Mouse (Mus musculus) intestine, postnatal 0 days (tissue): ENCODE results near the gene Crat. TPM values are rescaled to one million over a fixed set of nuclear protein-coding genes. Genes with fewer than 3 reads are reported as not detected.

Experiments used
- ATAC-seq: fragments of 200-750 bp; cut with Nextera tagmentation; 2 replicates; pipeline ENCODE4 v1.8.0; 2017; ENCODE audit warnings: mild to moderate bottlenecking, moderate TSS enrichment, moderate library complexity
- H3K27ac ChIP-seq: fragments of 300-500 bp; sonication (generic); 2 replicates; pipeline ENCODE4 v1.5.1; 2014; ENCODE audit warnings: mild to moderate bottlenecking, low read depth, low read length, moderate library complexity
- H3K27me3 ChIP-seq: fragments of 300-500 bp; sonication (generic); replicated peaks from 2 replicates; pipeline ENCODE4 v1.6.1; 2014; ENCODE audit warnings: low read length, mixed read lengths; ENCODE audit not compliant: control insufficient read depth, insufficient read depth
- H3K36me3 ChIP-seq: fragments of 300-500 bp; sonication (generic); 2 replicates; pipeline ENCODE4 v1.6.1; 2014; ENCODE audit warnings: mild to moderate bottlenecking, moderate library complexity; ENCODE audit not compliant: control insufficient read depth, insufficient read depth
- H3K4me1 ChIP-seq: fragments of 300-500 bp; sonication (generic); replicated peaks from 2 replicates; pipeline ENCODE4 v1.6.1; 2014; ENCODE audit warnings: antibody characterized with exemption, low read length, mixed read lengths; ENCODE audit not compliant: control insufficient read depth, insufficient read depth
- H3K4me2 ChIP-seq: fragments of 300-500 bp; sonication (generic); replicated peaks from 2 replicates; pipeline ENCODE4 v1.6.1; 2014; ENCODE audit warnings: low read depth, mild to moderate bottlenecking, moderate library complexity
- H3K4me3 ChIP-seq: fragments of 300-500 bp; sonication (generic); 2 replicates; pipeline ENCODE4 v1.5.1; 2014; ENCODE audit warnings: low read depth, low read length
- H3K9ac ChIP-seq: fragments of 300-500 bp; sonication (generic); 2 replicates; pipeline ENCODE4 v1.6.1; 2014; ENCODE audit warnings: mild to moderate bottlenecking, low read depth, low read length
- H3K9me3 ChIP-seq: fragments of 300-500 bp; sonication (generic); 2 replicates; pipeline ENCODE4 v1.6.1; 2016; ENCODE audit warnings: mixed run types; ENCODE audit not compliant: control insufficient read depth
- CTCF ChIP-seq: sonication (generic); IDR thresholded peaks from 2 replicates; pipeline ENCODE4 v1.5.1; 2016; ENCODE audit warnings: low read depth, mild to moderate bottlenecking, control low read depth, antibody characterized with exemption, moderate library complexity
- WGBS: fragments of 180-500 bp; shearing (Covaris S2); extraction: QIAGEN DNeasy Blood & Tissue Kit; methylation state at CpG from one replicate; pipeline ENCODE4 v1.1.7; 2014; 5-methylcytosine and 5-hydroxymethylcytosine counted together
- microRNA-seq: library from miRNA; unstranded; fragments of <30 nt; microRNA quantifications from one replicate; pipeline ENCODE4, GENCODE M21; 2016
- polyA plus RNA-seq: library from polyadenylated mRNA; unstranded; fragments of >200 nt; fragmentation: Nextera tagmentation; extraction: Ambion mirVana; gene quantifications from 2 replicates; pipeline ENCODE4 v1.2.1, GENCODE M21; 2015

The Crat gene
- polyA plus RNA-seq, 1 experiment from 2014 or later = 46.1 TPM

DNA sequence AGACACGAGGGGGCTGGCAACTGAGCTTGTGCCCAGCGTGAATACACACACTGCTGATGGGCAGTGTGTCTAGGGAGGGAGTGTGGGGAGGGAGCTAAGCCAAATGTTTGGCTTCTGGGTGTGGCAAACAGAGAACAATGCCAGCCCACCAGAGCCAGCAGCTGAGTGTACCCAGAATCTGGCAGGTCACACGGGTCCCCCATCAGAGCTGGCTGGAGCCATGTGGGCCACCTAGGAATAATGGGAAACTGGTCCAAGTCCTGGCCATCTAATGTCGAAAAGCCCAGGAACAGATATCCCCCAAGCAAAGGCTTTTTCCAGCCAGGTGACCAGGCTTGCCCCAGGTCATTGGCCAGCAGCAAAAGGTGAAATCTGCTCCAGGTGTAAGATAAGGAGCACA, 59.8 kb downstream of the Crat start:
- ATAC-seq = no peak
- H3K27me3 ChIP-seq = no peaks in the 10 kb centered on the region
- peaks cover 29% of the 10 kb centered on the region for H3K36me3 ChIP-seq
- no peak overlapping the region for H3K4me3 ChIP-seq
- H3K9me3 ChIP-seq = no peaks in the 10 kb centered on the region
- 40% methylated on average over 4 of the region's 4 CpGs for WGBS
- no peak overlapping the region for H3K4me2 ChIP-seq
- TF ChIP-seq CTCF = no peak
- no peak overlapping the region for H3K9ac ChIP-seq
- no peaks in the 10 kb centered on the region for H3K4me1 ChIP-seq
- no peak overlapping the region for H3K27ac ChIP-seq

DNA sequence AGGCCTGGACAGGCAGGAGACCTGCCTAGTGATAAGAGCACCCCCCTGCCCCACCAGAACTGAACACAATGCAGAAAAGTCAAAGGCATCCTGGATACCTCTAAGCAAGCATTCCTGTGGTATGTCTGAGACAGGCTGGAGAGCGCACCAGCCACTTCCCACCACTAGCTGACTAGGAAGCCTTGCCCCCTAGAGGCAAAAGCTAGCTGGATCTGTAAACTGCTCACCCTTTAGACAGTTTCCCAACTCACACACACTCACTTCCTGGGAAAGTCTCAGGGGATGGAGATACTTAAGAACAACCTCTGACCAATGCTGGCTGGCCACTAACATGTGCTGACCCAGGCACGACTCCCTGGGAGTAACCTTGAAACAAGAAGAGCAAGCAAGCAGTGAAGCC, 64.5 kb downstream of the Crat start:
- ATAC-seq = no peak
- no peaks in the 10 kb centered on the region for H3K9me3 ChIP-seq
- H3K4me3 ChIP-seq = no peak overlapping the region
- no peak overlapping the region for H3K4me2 ChIP-seq
- no peak overlapping the region for H3K9ac ChIP-seq
- 66% methylated on average over 2 of the region's 2 CpGs for WGBS
- H3K27me3 ChIP-seq = no peaks in the 10 kb centered on the region
- H3K4me1 ChIP-seq = no peaks in the 10 kb centered on the region
- H3K36me3 ChIP-seq = peaks cover 73% of the 10 kb centered on the region
- TF ChIP-seq CTCF = peak; percentile 57
- H3K27ac ChIP-seq = no peak overlapping the region

Small RNA genes within 50 kb of the gene (microRNA-seq; reads per million reads assigned to microRNA genes)
- not detected for gene Gm47292

Other genes starting within 250 kb of the Crat start
- 56.3 and 59.3 TPM in 2 replicates for gene Endog, start 244.3 kb downstream of the Crat start, polyA plus RNA-seq
- 17.3 and 18.7 TPM in 2 replicates for gene Spout1, start 237.4 kb downstream of the Crat start, polyA plus RNA-seq
- 17.3 and 20.5 TPM in 2 replicates for gene Kyat1, start 210.0 kb downstream of the Crat start, polyA plus RNA-seq
- gene Lrrc8a, start 178.1 kb downstream of the Crat start, polyA plus RNA-seq = 40.4 and 40.5 TPM in 2 replicates
- gene Gm28035, start 175.2 kb downstream of the Crat start, polyA plus RNA-seq = 0.03 and 0.04 TPM in 2 replicates
- gene Phyhd1, start 149.6 kb downstream of the Crat start, polyA plus RNA-seq = 3.1 and 3.7 TPM in 2 replicates
- gene Gm28038, start 134.8 kb downstream of the Crat start, polyA plus RNA-seq = not detected in 2 replicates
- gene Dolk, start 129.5 kb downstream of the Crat start, polyA plus RNA-seq = 23.7 and 24.7 TPM in 2 replicates
- 7.1 and 9.1 TPM in 2 replicates for gene Nup188, start 129.4 kb downstream of the Crat start, polyA plus RNA-seq
- 38.1 TPM in 2 replicates for gene Sh3glb2, start 56.5 kb downstream of the Crat start, polyA plus RNA-seq
- 12.6 TPM in 2 replicates for gene Miga2, start 51.6 kb downstream of the Crat start, polyA plus RNA-seq
- gene Dolpp1, start 23.6 kb downstream of the Crat start, polyA plus RNA-seq = 39.5 and 41.5 TPM in 2 replicates
- 70.9 and 71.4 TPM in 2 replicates for gene Ptpa, start 226 bp upstream of the Crat start, polyA plus RNA-seq
- gene Ier5l, start 58.4 kb upstream of the Crat start, polyA plus RNA-seq = 1.6 and 2.2 TPM in 2 replicates
- 0.53 and 0.63 TPM in 2 replicates for gene Cstad, start 179.2 kb upstream of the Crat start, polyA plus RNA-seq